Mouse (Mus musculus) embryonic facial prominence, embryonic 10.5 days (tissue): Measurements from ENCODE around the gene Kdm4b. TPM values are rescaled to one million over a fixed set of nuclear protein-coding genes. Genes with fewer than 3 reads are reported as not detected.

Source experiments
- DNase-seq: peaks from one replicate; pipeline ENCODE4 v3.0.0-alpha.2; 2017; ENCODE audit warnings: low spot score
- H3K27ac ChIP-seq: fragments of 300-500 bp; sonication (generic); replicated peaks from 2 replicates; pipeline ENCODE4 v1.5.1; 2016; ENCODE audit warnings: mild to moderate bottlenecking
- H3K27me3 ChIP-seq: fragments of 300-500 bp; sonication (generic); replicated peaks from 2 replicates; pipeline ENCODE4 v1.6.1; 2016; ENCODE audit warnings: low read depth, mild to moderate bottlenecking; ENCODE audit not compliant: poor library complexity, severe bottlenecking
- H3K36me3 ChIP-seq: fragments of 300-500 bp; sonication (generic); replicated peaks from 2 replicates; pipeline ENCODE4 v1.6.1; 2016; ENCODE audit warnings: mild to moderate bottlenecking, moderate library complexity
- H3K4me1 ChIP-seq: fragments of 300-500 bp; sonication (generic); 2 replicates; pipeline ENCODE4 v1.6.1; 2016
- H3K4me3 ChIP-seq: fragments of 300-500 bp; sonication (generic); 2 replicates; pipeline ENCODE4 v1.5.1; 2016; ENCODE audit warnings: mild to moderate bottlenecking, moderate library complexity
- H3K9me3 ChIP-seq: fragments of 300-500 bp; sonication (generic); 2 replicates; pipeline ENCODE4 v1.6.1; 2016; ENCODE audit warnings: mild to moderate bottlenecking
- WGBS: fragments of 180-500 bp; shearing (Covaris S2); methylation state at CpG from one replicate; pipeline ENCODE4 v1.1.7; 2016; 5-methylcytosine and 5-hydroxymethylcytosine counted together
- polyA plus RNA-seq: library from polyadenylated mRNA; unstranded; fragments of >200 nt; fragmentation: Nextera tagmentation; extraction: Ambion mirVana; gene quantifications from 2 replicates; pipeline ENCODE4 v1.2.1, GENCODE M21; 2016

Gene Kdm4b
- polyA plus RNA-seq, 1 experiment from 2014 or later, result 46.2 TPM

DNA sequence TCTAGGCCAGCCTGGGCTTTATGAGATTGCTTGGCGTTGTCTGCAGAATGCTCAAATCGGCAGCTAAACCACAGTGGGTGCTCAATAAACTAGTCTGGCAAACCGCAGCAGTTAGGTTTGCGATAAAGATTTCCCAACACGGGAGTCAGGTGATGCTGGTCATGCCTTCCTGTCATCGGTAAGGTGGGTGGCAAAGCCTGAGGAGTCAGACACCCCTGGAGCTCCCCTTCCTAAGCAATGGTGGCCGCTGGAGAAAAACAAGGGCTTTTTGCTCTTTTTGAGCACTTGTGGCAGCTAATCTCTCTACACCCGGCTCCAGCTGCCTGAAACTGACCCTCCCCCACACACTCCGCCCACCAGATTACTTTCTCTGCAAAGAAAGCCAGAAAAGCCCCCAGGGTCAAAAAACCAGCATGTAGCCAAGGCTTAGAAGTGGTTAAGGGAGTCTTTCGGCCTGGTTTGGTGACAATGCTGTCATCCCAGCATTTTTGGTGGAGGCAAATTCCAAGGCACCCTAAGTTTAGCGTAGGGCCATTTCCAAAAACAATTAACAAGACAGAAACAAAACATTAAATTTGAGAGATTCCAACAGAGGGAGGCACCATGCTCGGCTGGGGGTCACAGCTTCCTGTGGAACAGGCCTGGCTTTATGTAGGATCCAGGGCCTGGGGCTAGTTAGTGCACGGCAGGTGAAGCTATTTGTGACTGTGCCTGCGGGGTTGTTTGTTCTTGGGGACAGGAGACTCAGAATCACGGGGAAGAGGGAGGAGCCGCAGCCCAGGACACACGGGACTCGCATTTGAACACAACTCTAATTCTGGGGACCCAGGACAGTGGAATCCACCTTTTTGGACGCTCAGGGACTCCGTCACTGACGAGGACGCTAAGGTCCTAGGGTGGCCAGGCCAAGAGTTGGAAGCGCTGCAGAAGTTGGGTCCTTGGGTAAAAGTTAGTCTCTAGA is 36.2 kb upstream of the Kdm4b start:
- H3K27me3 ChIP-seq, result no peaks in the 10 kb centered on the region
- peaks cover 51% of the 10 kb centered on the region for H3K4me1 ChIP-seq
- under 1% methylated on average over 23 of the region's 23 CpGs for WGBS
- peak overlapping the region; percentile 68 for H3K4me3 ChIP-seq
- H3K27ac ChIP-seq, result peak overlapping the region; percentile 92
- H3K36me3 ChIP-seq, result peaks cover 24% of the 10 kb centered on the region
- peak; percentile 81 for DNase-seq
- H3K9me3 ChIP-seq, result no peaks in the 10 kb centered on the region

DNA sequence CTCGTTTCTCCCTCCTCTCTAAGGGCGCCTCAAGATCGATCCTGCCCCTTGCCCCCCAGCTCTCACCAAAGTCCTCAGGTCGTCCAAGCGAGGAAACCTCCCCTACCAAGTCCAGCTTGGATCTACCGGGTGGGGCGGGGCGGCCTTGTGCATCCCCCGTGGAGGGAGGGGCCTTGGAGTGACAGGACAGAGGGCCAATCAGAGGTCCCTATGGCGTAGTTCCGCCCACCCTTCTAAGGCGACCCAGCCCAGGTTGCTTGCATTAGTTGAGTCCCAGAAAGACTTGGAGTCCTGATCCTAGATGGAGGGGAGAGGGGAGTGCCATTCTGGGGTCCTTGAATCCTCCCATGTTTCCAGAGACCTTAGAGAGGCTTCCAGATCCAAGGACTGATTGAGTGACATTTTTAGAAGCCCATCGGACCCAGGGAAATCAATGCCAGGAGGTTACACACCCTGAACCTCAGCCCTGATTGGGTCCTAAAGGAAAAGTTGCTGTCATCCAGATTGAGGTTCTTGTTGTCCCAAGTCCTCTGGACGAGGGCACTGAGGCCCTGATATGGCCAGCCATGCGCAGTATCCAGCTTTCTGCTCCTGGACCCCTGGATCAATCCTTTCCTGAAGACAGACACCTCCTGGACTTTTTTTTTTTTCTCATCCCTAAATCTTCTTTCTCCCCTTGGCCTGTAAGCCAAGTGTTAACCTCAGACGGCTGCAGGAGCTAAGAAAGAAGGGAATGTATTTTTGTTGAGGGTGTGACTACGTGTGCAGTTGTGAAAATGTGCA is 35.3 kb upstream of the Kdm4b start:
- H3K27me3 ChIP-seq, result no peaks in the 10 kb centered on the region
- 2% methylated on average over 17 of the region's 17 CpGs for WGBS
- peak overlapping the region; percentile 68 for H3K4me3 ChIP-seq
- peaks cover 51% of the 10 kb centered on the region for H3K4me1 ChIP-seq
- H3K9me3 ChIP-seq, result no peaks in the 10 kb centered on the region
- peak overlapping the region; percentile 92 for H3K27ac ChIP-seq
- H3K36me3 ChIP-seq, result peaks cover 15% of the 10 kb centered on the region
- peak; percentile 96 for DNase-seq

DNA sequence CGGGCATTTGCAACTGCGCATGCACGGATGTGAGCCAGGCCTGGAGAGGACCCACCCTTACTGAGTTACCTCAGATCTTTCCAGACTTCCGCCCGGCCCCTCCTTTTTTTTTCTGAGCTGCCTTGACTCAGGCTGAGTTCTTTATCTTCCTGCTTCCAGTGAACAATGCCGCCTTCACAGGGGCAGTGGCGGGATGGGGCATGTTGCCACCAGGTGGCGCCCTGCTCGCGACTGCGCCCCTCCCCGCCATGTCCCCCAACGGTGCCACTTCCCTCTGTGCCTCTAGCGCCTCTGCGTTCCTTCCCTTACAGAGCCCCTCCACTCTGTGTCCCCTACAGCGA is 34.7 kb upstream of the Kdm4b start:
- under 1% methylated on average over 16 of the region's 16 CpGs for WGBS
- H3K27ac ChIP-seq, result peak overlapping the region; percentile 92
- H3K27me3 ChIP-seq, result no peaks in the 10 kb centered on the region
- DNase-seq, result peak; percentile 94
- peaks cover 9% of the 10 kb centered on the region for H3K36me3 ChIP-seq
- peaks cover 51% of the 10 kb centered on the region for H3K4me1 ChIP-seq
- H3K4me3 ChIP-seq, result peak overlapping the region; percentile 68
- no peaks in the 10 kb centered on the region for H3K9me3 ChIP-seq

DNA sequence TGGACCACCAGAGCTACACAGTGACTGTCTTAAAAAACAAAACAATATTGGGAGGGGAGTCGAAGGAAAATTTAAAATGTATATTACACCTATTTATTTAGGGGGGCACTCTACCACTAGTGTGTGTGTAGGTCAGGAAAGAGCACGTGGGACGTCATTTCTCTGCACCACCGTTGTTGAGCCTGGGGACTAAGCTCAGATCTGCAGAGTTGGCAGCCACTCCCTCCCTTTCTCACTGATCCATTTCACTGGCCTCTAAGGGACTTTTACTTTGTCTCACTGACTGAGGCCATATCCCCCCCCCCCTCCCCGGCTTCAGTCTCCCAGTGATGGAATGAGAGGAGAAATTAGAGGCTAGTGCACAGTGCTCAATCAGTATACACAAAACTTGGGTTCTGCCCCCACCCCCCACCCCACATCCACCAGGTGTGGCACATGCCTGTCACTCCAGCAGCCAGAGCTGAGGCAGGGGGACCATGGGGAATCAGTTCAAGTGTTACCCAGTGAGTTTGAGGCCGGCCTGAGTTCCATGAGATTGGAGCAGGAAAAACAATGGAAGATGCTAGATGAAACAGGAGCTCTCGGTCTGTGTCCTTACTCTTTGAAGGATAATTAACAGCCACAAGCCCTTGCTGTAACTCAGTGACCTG is 33.9 kb upstream of the Kdm4b start:
- Histone ChIP-seq H3K27ac (peak overlapping the region; percentile 92), H3K9me3 (no peaks in the 10 kb centered on the region), H3K36me3 (peaks cover 1% of the 10 kb centered on the region), H3K27me3 (no peaks in the 10 kb centered on the region), H3K4me1 (peaks cover 51% of the 10 kb centered on the region), H3K4me3 (peak overlapping the region; percentile 68; the same call in 1 of the 2 replicates)
- no peak for DNase-seq
- 69% methylated on average over 7 of the region's 7 CpGs for WGBS

DNA sequence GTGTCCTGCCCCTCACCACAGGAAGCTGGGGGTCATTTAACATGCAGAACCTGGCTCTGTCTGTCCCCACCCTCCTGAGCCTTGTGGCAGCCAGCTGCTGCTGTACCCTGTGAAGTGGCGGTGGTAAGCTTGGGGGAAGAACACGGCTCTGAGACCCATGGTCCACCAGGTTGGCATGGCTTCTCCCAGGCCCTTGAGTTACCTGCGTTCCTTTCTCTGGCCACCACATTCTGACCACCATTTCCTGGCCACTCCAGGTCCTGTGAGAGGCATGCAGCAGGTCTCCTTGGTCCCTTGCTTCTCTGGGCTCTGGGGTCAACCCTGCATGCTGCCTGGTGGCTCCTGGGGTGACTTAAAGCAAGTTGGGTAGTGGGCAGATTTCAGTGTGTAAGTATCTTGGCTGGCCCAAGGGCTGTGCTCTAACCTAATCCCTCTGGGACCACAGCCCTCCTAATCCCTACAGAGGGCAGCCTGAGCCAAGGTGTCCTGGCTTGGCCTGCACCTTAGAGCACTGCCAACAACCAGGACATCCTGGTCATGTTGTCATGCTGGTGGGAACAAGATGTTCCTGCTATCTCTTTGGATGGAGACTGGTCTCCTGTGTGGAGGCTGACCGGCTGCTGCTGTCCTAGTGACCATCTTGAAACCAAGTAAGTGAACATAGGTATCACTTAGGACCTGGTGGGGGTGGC is 33.2 kb upstream of the Kdm4b start, which contains the start of gene Plin3:
Gene Plin3 (minus strand): TSS at position 343 of the 692 bp plus-strand sequence.
- 89% methylated on average over 4 of the region's 4 CpGs for WGBS

DNA sequence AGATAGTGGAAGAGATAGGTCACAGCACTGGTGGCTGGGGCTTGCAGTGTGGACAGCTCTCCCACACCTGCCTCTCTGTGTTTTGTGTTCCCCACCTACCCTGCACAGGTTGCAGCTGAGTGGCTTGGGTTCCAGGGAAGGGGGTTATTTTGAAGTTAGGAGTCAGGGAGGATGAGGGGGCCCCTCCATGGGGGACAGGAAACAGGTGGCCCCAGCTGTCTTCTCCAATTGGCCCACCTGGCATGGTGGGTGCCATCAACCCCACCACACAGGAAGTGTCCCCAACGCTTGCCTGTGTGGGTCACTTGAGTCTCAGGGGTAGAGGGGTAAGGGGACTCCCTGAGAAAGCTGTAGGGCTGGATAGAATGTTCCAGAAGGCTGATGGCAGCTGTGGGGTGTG is 32.6 kb upstream of the Kdm4b start:
- H3K27ac ChIP-seq, result no peak overlapping the region

More for the DNA sequence above, 33.2 kb upstream of the Kdm4b start, which contains the start of gene Plin3:
- no peaks in the 10 kb centered on the region for H3K27me3 ChIP-seq
- no peaks in the 10 kb centered on the region for H3K9me3 ChIP-seq
- peaks cover 50% of the 10 kb centered on the region for H3K4me1 ChIP-seq
- H3K36me3 ChIP-seq, result no peaks in the 10 kb centered on the region
- peak within 1 kb of the TSS; percentile 92 for H3K27ac ChIP-seq
- DNase-seq, result no peak
- peak within 1 kb of the TSS; percentile 11; the same call in 1 of the 2 replicates for H3K4me3 ChIP-seq

DNA sequence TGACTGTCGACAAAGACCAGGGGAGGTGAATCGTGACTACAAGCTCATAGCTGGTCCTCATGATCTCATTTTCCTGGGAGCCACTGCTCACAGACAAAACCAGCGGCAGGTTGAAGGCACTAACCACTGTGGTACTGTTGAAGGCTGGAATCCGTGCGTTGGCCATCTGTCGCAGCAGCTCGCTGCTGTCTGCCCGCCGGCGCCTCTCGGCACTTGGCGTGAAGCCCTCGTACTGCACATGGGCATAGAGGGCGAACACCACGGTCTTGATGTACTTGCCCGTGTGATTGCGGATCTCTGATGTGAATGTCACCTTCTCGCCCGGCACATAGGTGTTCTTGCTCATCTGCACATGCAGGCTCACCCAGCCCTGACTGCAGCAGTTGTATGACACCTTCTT is 31.6 kb upstream of the Kdm4b start:
- H3K36me3 ChIP-seq, result no peaks in the 10 kb centered on the region
- whole genome bisulfite sequencing, result 92% methylated on average over 19 of the region's 19 CpGs
- H3K9me3 ChIP-seq, result no peaks in the 10 kb centered on the region
- H3K27ac ChIP-seq, result no peak overlapping the region
- H3K4me1 ChIP-seq, result peaks cover 34% of the 10 kb centered on the region
- H3K27me3 ChIP-seq, result no peaks in the 10 kb centered on the region
- no peak for DNase-seq
- no peak overlapping the region for H3K4me3 ChIP-seq

More for the DNA sequence above, 32.6 kb upstream of the Kdm4b start:
- DNase-seq, result no peak
- Histone ChIP-seq H3K9me3 (no peaks in the 10 kb centered on the region), H3K27me3 (no peaks in the 10 kb centered on the region), H3K4me1 (peaks cover 44% of the 10 kb centered on the region), H3K36me3 (no peaks in the 10 kb centered on the region), H3K4me3 (no peak overlapping the region)
- WGBS, result 69% methylated on average over 1 of the region's 1 CpGs

DNA sequence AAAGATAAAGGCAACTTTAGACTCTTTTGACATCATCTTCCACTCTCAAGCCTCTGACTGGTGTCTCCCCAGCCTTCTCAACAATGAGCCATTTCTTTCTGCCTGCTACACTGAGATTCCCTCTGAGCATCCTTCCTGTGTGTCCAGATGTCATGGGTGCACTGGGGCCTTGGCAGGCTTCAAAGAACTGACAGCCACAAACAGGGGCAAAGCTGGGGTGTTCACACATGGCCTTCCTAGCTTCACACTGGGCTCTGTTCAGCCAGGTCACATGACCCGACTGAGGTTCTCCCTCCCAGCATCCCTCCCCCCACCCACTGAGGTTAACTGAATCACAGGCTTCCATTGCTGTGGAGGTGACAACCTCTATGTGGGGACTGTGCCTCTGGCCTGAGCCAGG is 29.7 kb upstream of the Kdm4b start:
- no peaks in the 10 kb centered on the region for H3K9me3 ChIP-seq
- H3K4me3 ChIP-seq, result no peak overlapping the region
- 76% methylated on average over 1 of the region's 1 CpGs for WGBS
- no peaks in the 10 kb centered on the region for H3K36me3 ChIP-seq
- no peaks in the 10 kb centered on the region for H3K27me3 ChIP-seq
- peaks cover 15% of the 10 kb centered on the region for H3K4me1 ChIP-seq
- no peak for DNase-seq
- H3K27ac ChIP-seq, result no peak overlapping the region

DNA sequence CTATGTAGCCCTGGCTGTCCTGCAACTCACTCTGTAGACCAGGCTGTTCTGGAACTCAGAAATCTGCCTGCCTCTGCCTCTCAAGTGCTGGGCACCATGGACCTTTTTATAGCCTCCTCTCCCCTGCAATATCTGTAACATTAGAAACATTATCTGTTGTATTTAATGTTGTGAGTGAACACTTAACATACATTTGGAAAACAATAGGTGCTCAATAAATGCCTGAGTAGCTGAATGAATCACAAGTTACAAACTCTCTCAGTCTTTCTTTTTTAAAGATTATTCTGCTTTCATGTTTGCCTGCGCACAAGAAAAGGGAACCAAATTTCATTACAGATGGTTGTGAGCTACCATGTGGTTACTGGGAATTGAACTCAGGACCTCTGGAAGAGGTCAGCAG is 27.6 kb upstream of the Kdm4b start:
- 100% methylated on average over 1 of the region's 1 CpGs for WGBS
- no peaks in the 10 kb centered on the region for H3K27me3 ChIP-seq
- H3K36me3 ChIP-seq, result no peaks in the 10 kb centered on the region
- no peak overlapping the region for H3K4me3 ChIP-seq
- H3K27ac ChIP-seq, result no peak overlapping the region
- H3K4me1 ChIP-seq, result peaks cover 14% of the 10 kb centered on the region
- no peaks in the 10 kb centered on the region for H3K9me3 ChIP-seq
- no peak for DNase-seq

DNA sequence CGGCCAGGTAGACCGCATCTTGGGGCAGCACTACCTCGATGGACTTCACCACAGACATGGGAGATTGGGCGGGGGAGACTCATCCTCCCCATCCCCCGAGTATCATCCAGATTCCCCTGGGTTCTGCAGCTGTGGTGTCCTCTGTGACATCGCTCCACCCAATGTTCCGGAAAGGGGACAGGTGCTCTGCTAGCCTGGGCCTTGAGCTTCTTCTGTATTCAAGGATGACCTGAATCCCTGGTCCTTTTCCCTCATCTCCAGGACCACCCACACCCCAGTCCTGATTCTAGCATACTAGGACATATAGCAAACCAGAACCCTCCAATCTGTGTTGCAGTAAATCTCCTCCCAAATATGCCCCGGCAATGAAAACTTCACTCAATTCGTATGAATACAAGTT is 25.7 kb upstream of the Kdm4b start, which contains the start of gene Arrdc5:
Gene Arrdc5 (minus strand): TSS at position 101 of the 400 bp plus-strand sequence.
- H3K27ac ChIP-seq, result no peak within 1 kb of the TSS
- no peaks in the 10 kb centered on the region for H3K9me3 ChIP-seq
- H3K4me3 ChIP-seq, result no peak within 1 kb of the TSS
- H3K4me1 ChIP-seq, result peaks cover 25% of the 10 kb centered on the region
- DNase-seq, result no peak
- H3K27me3 ChIP-seq, result no peaks in the 10 kb centered on the region
- WGBS, result 91% methylated on average over 9 of the region's 9 CpGs
- peaks cover 5% of the 10 kb centered on the region for H3K36me3 ChIP-seq

DNA sequence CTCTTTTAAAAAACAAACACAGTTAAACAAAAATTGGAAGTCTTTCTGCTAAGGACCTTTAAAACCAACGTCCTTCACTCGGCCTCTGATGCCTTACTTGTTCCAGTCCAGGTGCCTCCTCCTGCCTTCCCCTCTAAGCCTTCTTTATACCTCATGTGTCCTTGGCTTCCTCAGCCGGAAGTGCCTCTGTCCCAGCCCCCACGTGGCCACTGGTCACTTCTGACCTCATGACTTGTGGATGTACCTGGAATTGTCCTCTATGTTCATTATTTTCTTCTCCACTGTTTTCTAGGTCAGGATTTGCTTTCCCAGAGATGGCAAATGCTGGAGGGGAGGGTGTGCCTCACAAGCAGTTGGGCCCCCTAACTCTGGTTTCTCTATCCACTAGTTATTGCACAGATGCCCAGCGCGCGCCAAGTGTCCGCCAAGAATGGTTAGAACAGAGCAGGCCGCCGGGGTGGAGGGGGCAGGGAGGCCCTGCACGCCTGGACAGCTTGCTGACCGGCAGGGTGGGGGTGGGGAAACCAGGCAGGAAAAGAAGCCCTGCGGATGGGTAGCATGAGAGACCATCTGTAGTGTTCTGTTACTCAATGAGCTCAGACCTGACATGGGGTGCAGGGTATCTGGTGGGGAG is 23.4 kb upstream of the Kdm4b start:
- peak; percentile 75 for DNase-seq
- Histone ChIP-seq H3K4me3 (peak overlapping the region; percentile 91), H3K27ac (peak overlapping the region; percentile 98), H3K9me3 (no peaks in the 10 kb centered on the region), H3K4me1 (peaks cover 46% of the 10 kb centered on the region), H3K36me3 (peaks cover 28% of the 10 kb centered on the region), H3K27me3 (no peaks in the 10 kb centered on the region)
- WGBS, result 33% methylated on average over 13 of the region's 13 CpGs
